In the genomic region with DNA sequence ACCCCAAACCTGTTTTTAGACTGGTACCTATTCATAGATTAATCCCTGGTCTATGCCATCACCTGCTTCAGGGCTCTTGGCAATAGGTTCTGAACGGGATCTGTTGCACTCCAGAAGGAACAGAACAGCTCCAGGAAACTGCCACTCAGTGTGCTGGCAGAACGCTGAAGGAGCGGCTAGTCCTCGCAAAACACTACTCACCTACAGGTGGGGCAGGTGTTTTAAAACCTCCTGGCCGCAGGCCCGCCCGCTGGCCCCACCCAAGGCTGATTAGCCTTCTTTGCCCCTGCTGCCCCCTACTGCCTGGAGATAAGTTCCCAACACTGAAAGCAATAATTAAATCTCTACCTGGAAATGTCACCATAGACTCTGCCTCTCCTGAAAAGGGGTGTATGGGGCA, we compare ENCODE assay signal across 12 mouse cellular contexts. TPM values are rescaled to one million over a fixed set of nuclear protein-coding genes. Genes with fewer than 3 reads are reported as not detected.
A peak's percentile ranks its signal among the peaks of the same experiment; 100 is the strongest.
DNase-seq lines count a peak whose midpoint lies in the region; ATAC-seq lines count a peak whose summit lies in the region.
"Had no signal": no experiment of that assay in that cellular context is flagged by ENCODE, and none has a peak within 500 bp of the region (broad histone marks: within the 10 kb centered on the region; RNA-seq: fewer than 3 reads in every experiment).

A gene (minus strand): TSS at position 198 of the 400 bp plus-strand sequence.

- ATAC-seq in liver, embryonic 11.5 days (replicated peaks; ENCODE audit: low FRiP score) = no peak

- no peaks in the 10 kb centered on the region for H3K36me3 ChIP-seq in liver, embryonic 11.5 days (ENCODE audit: control insufficient read depth, insufficient read depth, low read length)

- H3K9ac ChIP-seq in liver, embryonic 11.5 days (ENCODE audit: low read depth, low read length) = no peak within 1 kb of the TSS

- WGBS in liver, embryonic 11.5 days = 26% methylated on average over 7 of the region's 7 CpGs

- H3K27me3 ChIP-seq in liver, embryonic 11.5 days (replicated peaks; ENCODE audit: control insufficient read depth, insufficient read depth, low read length) = no peaks in the 10 kb centered on the region

- DNase-seq in liver (peak; percentile 38), R1 (ENCODE audit: low read depth, low spot score) (peak; percentile 41)
- DNase-seq in liver, embryonic 11.5 days (ENCODE audit: low spot score) = no peak
- peak; percentile 63 to 69 for DNase-seq in kidney, adult 8-10 months
- peak; percentile 88 for DNase-seq in lung, postnatal 25 days (ENCODE audit: low spot score)
- DNase-seq in adrenal gland, adult (ENCODE audit: inconsistent age in 2 of 2, low spot score in 1 of 2) = no peak
- no peak for DNase-seq in layer of hippocampus, adult 11-12 months (ENCODE audit: low spot score)
- DNase-seq in gastrocnemius, postnatal 25 days = no peak
- DNase-seq: embryo, embryonic 11 days; gastrocnemius, postnatal 14 days had no signal

- H3K4me3 ChIP-seq in liver, embryonic 11.5 days (ENCODE audit: low read depth, low read length) = no peak within 1 kb of the TSS

- H3K4me2 ChIP-seq in liver, embryonic 11.5 days = no peak within 1 kb of the TSS

- no peaks in the 10 kb centered on the region for H3K9me3 ChIP-seq in liver, embryonic 11.5 days (ENCODE audit: control insufficient read depth, low read length)

- no peaks in the 10 kb centered on the region; the same call in 1 of the 2 replicates for H3K4me1 ChIP-seq in liver, embryonic 11.5 days (replicated peaks; ENCODE audit: control insufficient read depth, insufficient read depth, low read length)

- H3K27ac ChIP-seq in liver, embryonic 11.5 days (ENCODE audit: low read depth, low read length) = no peak within 1 kb of the TSS
- H3K27ac ChIP-seq: macrophage had no signal

RNA-seq across cellular contexts. Expression of the gene that starts here (rescaled TPM):
- polyA plus RNA-seq in liver, embryonic 11.5 days (2014; fragmentation: Nextera tagmentation; extraction: Ambion mirVana) = 0.11 TPM in 1 of 2 replicates, not detected in the other
- total RNA-seq in gastrocnemius, postnatal 25 days (2021) = not detected
- total RNA-seq: gastrocnemius, postnatal 14 days; layer of hippocampus, adult 18-20 months had no signal
- polyA plus RNA-seq: macrophage had no signal

Comparison
In these comparisons a context has a peak if more than half of its experiments do, and no peak if none do; other contexts are left out.
1. DNase-seq: peak in liver (single experiment), R1 (single experiment), kidney, adult 8-10 months (2 of 2) and lung, postnatal 25 days (single experiment); none in liver, embryonic 11.5 days (single experiment), adrenal gland, adult (0 of 2), layer of hippocampus, adult 11-12 months (single experiment) and gastrocnemius, postnatal 25 days (single experiment).